Mouse (Mus musculus) neural tube, embryonic 14.5 days (tissue): ENCODE results near the gene Parp12. TPM values are rescaled to one million over a fixed set of nuclear protein-coding genes. Genes with fewer than 3 reads are reported as not detected.
A peak's percentile ranks its signal among the peaks of the same experiment; 100 is the strongest.

Source experiments
- ATAC-seq: fragments of 200-750 bp; cut with Nextera tagmentation; 2 replicates; pipeline ENCODE4 v1.8.0; 2017; ENCODE audit warnings: low read depth, mild to moderate bottlenecking, moderate TSS enrichment, moderate library complexity
- H3K27ac ChIP-seq: fragments of 300-500 bp; sonication (generic); 2 replicates; pipeline ENCODE4 v1.5.1; 2014; ENCODE audit warnings: low read depth, mild to moderate bottlenecking, control low read depth, low read length, moderate library complexity, mixed read lengths
- H3K27me3 ChIP-seq: fragments of 300-500 bp; sonication (generic); 2 replicates; pipeline ENCODE4 v1.6.1; 2014; ENCODE audit warnings: low read length; ENCODE audit not compliant: control insufficient read depth, insufficient read depth
- H3K36me3 ChIP-seq: fragments of 300-500 bp; sonication (generic); 2 replicates; pipeline ENCODE4 v1.6.1; 2014; ENCODE audit warnings: low read length, mixed read lengths; ENCODE audit not compliant: control insufficient read depth, insufficient read depth
- H3K4me1 ChIP-seq: fragments of 300-500 bp; sonication (generic); 2 replicates; pipeline ENCODE4 v1.6.1; 2014; ENCODE audit warnings: low read length; ENCODE audit not compliant: control insufficient read depth, insufficient read depth
- H3K4me2 ChIP-seq: fragments of 300-500 bp; sonication (generic); 2 replicates; pipeline ENCODE4 v1.6.1; 2014; ENCODE audit warnings: mild to moderate bottlenecking, low read depth, low read length, control low read depth
- H3K4me3 ChIP-seq: fragments of 300-500 bp; sonication (generic); 2 replicates; pipeline ENCODE4 v1.5.1; 2014; ENCODE audit warnings: low read depth, low read length, control low read depth, mixed read lengths
- H3K9ac ChIP-seq: fragments of 300-500 bp; sonication (generic); replicated peaks from 2 replicates; pipeline ENCODE4 v1.6.1; 2014; ENCODE audit warnings: low read depth, mild to moderate bottlenecking, control low read depth, low read length, mixed read lengths
- H3K9me3 ChIP-seq: fragments of 300-500 bp; sonication (generic); 2 replicates; pipeline ENCODE4 v1.6.1; 2016; ENCODE audit warnings: low read length; ENCODE audit not compliant: control insufficient read depth
- WGBS: fragments of 180-500 bp; shearing (Covaris S2); extraction: QIAGEN DNeasy Blood & Tissue Kit; methylation state at CpG from one replicate; pipeline ENCODE4 v1.1.7; 2014; 5-methylcytosine and 5-hydroxymethylcytosine counted together
- polyA plus RNA-seq: library from polyadenylated mRNA; unstranded; fragments of >200 nt; fragmentation: Nextera tagmentation; extraction: Ambion mirVana; gene quantifications from 2 replicates; pipeline ENCODE4 v1.2.1, GENCODE M21; 2014

Gene Parp12
- polyA plus RNA-seq, 1 experiment from 2014 or later = 1.6 TPM

DNA sequence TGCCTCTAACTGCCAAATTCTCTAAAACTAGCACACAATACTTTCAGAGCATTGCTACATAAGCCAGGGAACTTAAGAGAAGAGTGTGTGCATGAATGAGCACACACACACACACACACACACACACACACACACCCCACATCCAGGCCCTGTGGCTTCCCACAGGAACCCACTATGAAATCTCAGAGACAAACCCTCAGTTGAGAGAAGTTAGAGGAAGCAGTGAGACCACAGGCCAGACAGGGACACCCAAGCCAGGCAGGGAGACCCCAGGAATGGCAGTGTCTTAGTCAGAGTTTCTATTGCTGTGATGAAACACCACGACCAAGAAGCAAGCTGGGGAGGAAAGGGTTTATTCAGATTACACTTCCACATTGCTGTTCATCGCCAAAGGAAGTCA, 54.6 kb downstream of the Parp12 start:
- Histone ChIP-seq H3K4me1 (peaks cover 12% of the 10 kb centered on the region; the same call in 1 of the 2 replicates), H3K4me2 (no peak overlapping the region), H3K27ac (no peak overlapping the region), H3K27me3 (no peaks in the 10 kb centered on the region), H3K36me3 (no peaks in the 10 kb centered on the region), H3K9me3 (no peaks in the 10 kb centered on the region), H3K4me3 (no peak overlapping the region), H3K9ac (no peak overlapping the region)
- ATAC-seq = no peak
- WGBS = 59% methylated on average over 2 of the region's 2 CpGs

DNA sequence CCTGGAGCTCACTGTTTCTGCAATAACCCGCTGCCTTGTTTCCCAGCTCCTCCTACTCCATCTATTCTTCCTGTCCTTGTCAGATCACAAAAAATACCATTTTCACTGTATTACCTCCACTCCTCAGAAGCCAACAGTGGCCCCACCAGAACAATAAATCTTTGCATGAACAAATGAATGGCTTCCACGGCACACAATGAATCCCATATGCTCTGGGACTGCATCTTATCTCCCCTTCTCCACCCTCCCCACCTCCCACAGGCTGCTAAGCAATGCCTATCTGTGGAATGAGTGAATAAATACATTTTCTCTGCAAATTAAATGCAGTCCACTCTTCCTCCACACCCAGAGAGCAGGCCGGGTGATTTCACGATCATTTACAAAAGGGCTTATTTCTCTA, 57.0 kb downstream of the Parp12 start:
- H3K9me3 ChIP-seq = no peaks in the 10 kb centered on the region
- peaks cover 12% of the 10 kb centered on the region; the same call in 1 of the 2 replicates for H3K4me1 ChIP-seq
- H3K9ac ChIP-seq = no peak overlapping the region
- 6% methylated on average over 4 of the region's 4 CpGs for WGBS
- no peaks in the 10 kb centered on the region for H3K36me3 ChIP-seq
- H3K27ac ChIP-seq = peak overlapping the region; percentile 71; the same call in 1 of the 2 replicates
- ATAC-seq = peak; percentile 75; the same call in 1 of the 2 replicates
- no peak overlapping the region for H3K4me2 ChIP-seq
- H3K27me3 ChIP-seq = no peaks in the 10 kb centered on the region
- no peak overlapping the region for H3K4me3 ChIP-seq

DNA sequence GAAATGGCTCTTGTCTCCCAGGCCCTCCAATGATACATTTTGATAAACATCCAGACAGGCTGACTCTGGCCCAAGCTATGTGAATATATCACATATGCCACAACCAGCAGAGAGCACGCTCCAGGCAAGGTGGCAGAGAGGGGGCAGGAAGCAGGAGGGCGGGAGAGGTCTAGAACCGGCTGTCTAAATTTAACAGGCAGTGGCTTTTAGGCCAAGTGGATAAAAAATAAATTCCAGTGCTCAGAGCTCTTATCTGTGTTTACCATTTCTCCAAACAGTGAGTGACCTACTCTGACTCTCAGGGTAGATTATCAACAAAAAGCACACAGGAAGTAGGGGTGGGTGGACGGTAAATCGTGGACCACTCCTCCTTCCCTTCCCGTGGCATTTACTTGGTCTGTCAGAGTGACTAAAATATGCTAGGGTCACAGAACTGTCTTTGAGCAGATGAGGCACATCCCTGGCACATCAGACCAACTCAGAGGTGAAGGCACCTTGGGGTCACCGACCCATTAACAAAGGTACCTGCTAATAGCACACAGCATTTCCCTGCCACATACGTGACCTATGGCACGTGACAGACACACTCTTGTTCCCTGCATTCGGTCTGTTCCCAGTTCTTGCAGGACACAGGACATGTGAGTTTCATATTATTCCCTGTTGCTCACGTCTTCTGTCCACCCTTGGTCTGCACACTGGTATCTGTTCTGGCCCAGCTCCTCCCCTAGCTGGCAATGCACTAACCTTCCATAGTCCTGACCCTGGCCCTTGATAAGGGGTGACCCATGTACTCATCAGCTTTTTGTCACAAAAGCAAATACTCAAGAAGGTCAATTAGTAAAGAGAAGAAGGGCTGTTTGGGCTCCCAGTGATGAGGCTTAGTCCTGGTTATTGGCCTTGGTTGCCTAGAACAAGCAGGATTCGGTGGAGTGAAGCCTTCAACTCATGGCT, 58.3 kb downstream of the Parp12 start:
- peaks cover 15% of the 10 kb centered on the region; the same call in 1 of the 2 replicates for H3K4me1 ChIP-seq
- H3K27me3 ChIP-seq = no peaks in the 10 kb centered on the region
- ATAC-seq = no peak
- H3K4me2 ChIP-seq = no peak overlapping the region
- no peak overlapping the region for H3K4me3 ChIP-seq
- no peak overlapping the region for H3K27ac ChIP-seq
- no peak overlapping the region for H3K9ac ChIP-seq
- no peaks in the 10 kb centered on the region for H3K9me3 ChIP-seq
- no peaks in the 10 kb centered on the region for H3K36me3 ChIP-seq
- 87% methylated on average over 12 of the region's 12 CpGs for WGBS

DNA sequence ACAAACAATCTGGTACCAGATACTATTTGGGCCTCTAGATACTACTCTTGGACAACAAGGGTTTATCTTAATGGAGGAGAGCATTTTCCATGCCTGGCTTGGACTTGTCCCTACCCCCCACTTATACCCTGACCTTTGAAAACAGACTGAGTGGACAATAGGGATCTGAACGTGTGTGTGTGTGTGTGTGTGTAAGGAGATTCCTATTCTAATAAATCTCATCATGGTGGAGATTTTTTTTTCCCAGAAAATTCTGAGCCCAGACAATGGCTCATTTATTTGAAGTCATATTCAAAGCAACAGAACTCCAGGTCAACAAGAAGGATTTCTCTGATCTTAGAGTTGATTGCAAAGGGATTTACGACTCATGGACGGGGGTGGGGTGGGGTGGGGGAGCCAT, 59.2 kb downstream of the Parp12 start:
- no peak overlapping the region for H3K9ac ChIP-seq
- no peaks in the 10 kb centered on the region for H3K9me3 ChIP-seq
- 62% methylated on average over 3 of the region's 3 CpGs for WGBS
- no peaks in the 10 kb centered on the region for H3K27me3 ChIP-seq
- no peak overlapping the region for H3K4me3 ChIP-seq
- no peak overlapping the region for H3K4me2 ChIP-seq
- ATAC-seq = no peak
- no peaks in the 10 kb centered on the region for H3K36me3 ChIP-seq
- H3K4me1 ChIP-seq = peaks cover 17% of the 10 kb centered on the region; the same call in 1 of the 2 replicates
- no peak overlapping the region for H3K27ac ChIP-seq

DNA sequence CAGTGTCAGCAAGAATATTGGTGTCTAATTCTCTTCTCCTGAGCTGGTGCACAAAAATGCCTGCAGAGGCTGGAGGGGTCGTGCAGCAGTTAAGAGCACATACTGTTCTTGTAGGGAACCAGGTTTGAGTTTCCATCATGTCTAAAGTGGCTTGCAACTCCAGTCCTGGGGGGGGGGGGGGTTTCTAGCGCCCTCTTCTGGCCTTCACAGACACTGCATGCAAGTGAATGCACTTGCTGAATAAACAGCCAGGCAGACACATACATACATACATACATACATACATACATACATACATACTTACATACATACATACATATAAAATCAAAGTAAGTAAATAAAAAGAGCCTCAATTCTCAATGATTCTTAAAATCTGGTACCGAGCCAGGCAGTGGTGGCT, 59.8 kb downstream of the Parp12 start:
- 64% methylated on average over 3 of the region's 3 CpGs for WGBS
- Histone ChIP-seq H3K27ac (no peak overlapping the region), H3K36me3 (no peaks in the 10 kb centered on the region), H3K4me1 (peaks cover 17% of the 10 kb centered on the region; the same call in 1 of the 2 replicates), H3K9me3 (no peaks in the 10 kb centered on the region), H3K4me2 (no peak overlapping the region), H3K4me3 (no peak overlapping the region), H3K9ac (no peak overlapping the region), H3K27me3 (no peaks in the 10 kb centered on the region)
- no peak for ATAC-seq

DNA sequence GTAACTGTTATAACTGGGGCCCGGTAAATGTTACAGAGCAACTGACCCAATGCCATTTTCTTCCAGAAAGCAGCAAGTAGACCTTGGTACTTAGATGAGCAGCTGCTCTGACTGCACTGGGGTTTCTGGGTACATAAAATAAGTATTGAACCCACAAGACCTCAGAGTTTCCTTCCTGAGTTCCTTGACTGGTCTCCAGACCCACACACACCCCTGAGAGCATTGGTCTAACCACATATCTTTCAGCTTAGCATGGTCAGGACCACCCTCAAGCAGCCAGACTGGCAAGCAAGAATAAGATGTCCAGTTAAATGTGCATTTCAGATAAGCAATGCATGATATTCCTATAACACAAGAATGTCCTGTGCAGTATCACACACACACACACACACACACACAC, 61.0 kb downstream of the Parp12 start:
- no peaks in the 10 kb centered on the region for H3K36me3 ChIP-seq
- no peaks in the 10 kb centered on the region for H3K27me3 ChIP-seq
- ATAC-seq = no peak
- WGBS = 90% methylated on average over 1 of the region's 1 CpGs
- H3K4me1 ChIP-seq = peaks cover 17% of the 10 kb centered on the region; the same call in 1 of the 2 replicates
- no peak overlapping the region for H3K9ac ChIP-seq
- no peaks in the 10 kb centered on the region for H3K9me3 ChIP-seq
- no peak overlapping the region for H3K4me2 ChIP-seq
- H3K4me3 ChIP-seq = no peak overlapping the region
- H3K27ac ChIP-seq = no peak overlapping the region

DNA sequence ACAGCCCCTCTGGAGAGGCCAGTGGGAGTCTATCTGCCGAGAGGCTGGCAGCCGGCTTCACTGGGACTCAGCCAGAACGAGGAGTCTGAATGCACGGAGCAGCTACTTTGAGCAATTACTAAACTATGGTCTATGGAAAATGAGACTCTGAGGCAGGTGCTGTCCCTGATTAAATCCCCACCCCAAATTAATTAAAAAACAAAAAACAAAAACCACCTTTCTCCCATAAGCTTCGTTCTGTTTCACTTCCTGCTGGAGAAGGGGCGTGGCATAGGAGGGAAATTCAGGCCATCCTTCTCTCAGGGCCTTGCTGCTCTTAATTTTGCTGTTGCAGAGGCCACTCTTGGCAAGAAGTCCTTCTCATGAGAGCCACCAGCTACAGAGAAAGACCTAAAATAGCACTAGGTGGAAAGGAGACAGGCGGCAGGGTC, 62.3 kb downstream of the Parp12 start:
- whole genome bisulfite sequencing = 43% methylated on average over 7 of the region's 7 CpGs
- Histone ChIP-seq H3K4me3 (no peak overlapping the region), H3K9ac (no peak overlapping the region), H3K27ac (peak overlapping the region; percentile 18; the same call in 1 of the 2 replicates), H3K4me2 (no peak overlapping the region), H3K4me1 (peaks cover 13% of the 10 kb centered on the region; the same call in 1 of the 2 replicates), H3K36me3 (no peaks in the 10 kb centered on the region), H3K9me3 (no peaks in the 10 kb centered on the region), H3K27me3 (no peaks in the 10 kb centered on the region)
- no peak for ATAC-seq

DNA sequence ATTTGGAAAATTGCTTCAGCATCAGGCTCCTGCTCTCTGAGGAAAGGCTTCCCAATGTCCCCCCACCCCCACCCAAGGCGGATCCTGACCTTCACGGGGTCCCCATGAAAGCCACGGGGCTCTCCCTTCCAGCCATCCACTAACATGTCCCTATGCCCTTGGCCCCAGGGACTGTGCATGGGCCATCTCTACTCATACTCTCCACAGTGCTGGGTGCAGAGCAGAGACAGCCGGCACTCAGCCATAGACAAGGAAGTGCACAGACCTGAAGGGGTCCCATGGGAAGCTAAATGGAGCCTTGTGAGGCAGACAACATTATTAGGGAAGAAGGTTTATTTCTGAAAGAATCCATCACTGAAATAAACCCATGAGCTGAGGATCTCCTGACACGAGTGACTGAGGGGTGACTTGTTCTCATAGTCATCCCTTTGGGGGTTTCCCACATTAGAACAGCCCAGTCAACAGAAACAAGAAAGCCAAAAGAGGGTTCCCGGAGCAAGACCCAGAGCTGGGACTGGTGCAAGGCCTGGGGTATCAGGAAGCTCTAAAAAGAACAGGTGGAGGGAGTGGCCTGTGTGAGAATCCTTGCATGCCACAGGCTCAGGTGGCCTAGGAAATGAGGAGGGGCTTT, 63.2 kb downstream of the Parp12 start:
- no peaks in the 10 kb centered on the region for H3K9me3 ChIP-seq
- H3K4me2 ChIP-seq = no peak overlapping the region
- no peak overlapping the region for H3K4me3 ChIP-seq
- ATAC-seq = peak; percentile 73
- WGBS = 45% methylated on average over 6 of the region's 6 CpGs
- peak overlapping the region; percentile 69 for H3K27ac ChIP-seq
- H3K27me3 ChIP-seq = no peaks in the 10 kb centered on the region
- peaks cover 9% of the 10 kb centered on the region; the same call in 1 of the 2 replicates for H3K4me1 ChIP-seq
- H3K36me3 ChIP-seq = no peaks in the 10 kb centered on the region
- H3K9ac ChIP-seq = no peak overlapping the region
